ENCODE assay signal across 10 mouse cellular contexts in the genomic region with DNA sequence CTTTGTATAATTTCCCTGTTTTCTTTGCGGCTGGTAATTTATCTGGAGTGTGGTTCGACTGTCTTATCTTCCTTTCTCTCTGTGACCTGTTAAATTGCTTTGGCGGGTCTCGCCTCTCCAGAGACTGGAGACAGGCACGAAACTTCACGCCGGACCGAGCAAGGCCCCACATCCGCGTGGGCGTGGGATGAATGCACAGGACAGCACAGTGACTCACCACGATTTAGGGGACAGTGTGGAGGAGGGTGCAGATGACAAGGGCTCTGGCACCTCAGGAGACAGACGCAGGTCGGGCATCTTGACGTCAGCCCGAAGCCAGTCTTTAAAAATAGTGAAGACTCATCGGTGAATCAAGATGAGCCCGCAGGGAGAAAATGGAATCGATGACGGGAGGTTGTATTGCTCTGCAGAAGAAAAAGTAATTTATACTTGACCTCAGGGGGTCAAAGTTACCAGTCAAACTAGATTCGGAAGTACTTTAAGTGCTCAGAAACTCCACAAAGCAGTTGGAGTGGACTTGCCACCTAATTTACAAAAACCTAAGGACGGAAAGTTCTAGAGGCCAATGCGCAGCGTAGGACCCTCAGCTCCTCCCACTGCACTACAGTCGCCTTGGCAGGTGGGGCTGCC. TPM values are rescaled to one million over a fixed set of nuclear protein-coding genes. Genes with fewer than 3 reads are reported as not detected.
DNase-seq lines count a peak whose midpoint lies in the region; ATAC-seq and TF ChIP-seq lines count a peak whose summit lies in the region.
"Had no signal": no experiment of that assay in that cellular context is flagged by ENCODE, and none has a peak within 500 bp of the region (broad histone marks: within the 10 kb centered on the region; RNA-seq: fewer than 3 reads in every experiment).

No protein-coding gene starts in this region.

- no peak overlapping the region for H3K9ac ChIP-seq in heart, embryonic 12.5 days
- H3K9ac ChIP-seq in liver, postnatal 0 days (replicated peaks) = no peak overlapping the region
- H3K9ac ChIP-seq: intestine, embryonic 15.5 days had no signal

- no peak overlapping the region for H3K27ac ChIP-seq in heart, embryonic 12.5 days (ENCODE audit: poor library complexity, severe bottlenecking)
- H3K27ac ChIP-seq in liver, postnatal 0 days (ENCODE audit: low read depth) = no peak overlapping the region
- H3K27ac ChIP-seq: intestine, embryonic 15.5 days had no signal

- no peaks in the 10 kb centered on the region for H3K36me3 ChIP-seq in heart, embryonic 12.5 days
- no peaks in the 10 kb centered on the region for H3K36me3 ChIP-seq in liver, postnatal 0 days (replicated peaks; ENCODE audit: insufficient read depth, low read length)
- H3K36me3 ChIP-seq: intestine, embryonic 15.5 days had no signal

- 0 out of 2 replicates have a peak, but pooled peaks cover 3% of the 10 kb centered on the region for H3K9me3 ChIP-seq in heart, embryonic 12.5 days (replicated peaks)
- H3K9me3 ChIP-seq in liver, postnatal 0 days (ENCODE audit: low read length) = no peaks in the 10 kb centered on the region
- H3K9me3 ChIP-seq: intestine, embryonic 15.5 days had no signal

- no peak for TF ChIP-seq EP300 in liver, postnatal 0 days (IDR thresholded peaks at IDR 0.05; ENCODE audit: low read depth)

- 51% methylated on average over 25 of the region's 25 CpGs for WGBS in heart, embryonic 12.5 days
- 75% methylated on average over 25 of the region's 25 CpGs for WGBS in liver, postnatal 0 days (ENCODE audit: insufficient replicate concordance)

- no peak overlapping the region for H3K4me3 ChIP-seq in heart, embryonic 12.5 days
- no peak overlapping the region for H3K4me3 ChIP-seq in liver, postnatal 0 days (ENCODE audit: low read depth, low read length)
- H3K4me3 ChIP-seq: intestine, embryonic 15.5 days had no signal

- no peaks in the 10 kb centered on the region for H3K27me3 ChIP-seq in heart, embryonic 12.5 days (replicated peaks)
- H3K27me3 ChIP-seq in liver, postnatal 0 days (ENCODE audit: insufficient read depth, low read length) = no peaks in the 10 kb centered on the region
- H3K27me3 ChIP-seq: intestine, embryonic 15.5 days had no signal

- no peak for DNase-seq in heart, adult 18-20 months
- peak; percentile 20 to 42 for DNase-seq in left cerebral cortex, adult 18-20 months (ENCODE audit: low spot score in 2 of 2)
- DNase-seq in left cerebral cortex, adult 11 months (ENCODE audit: low spot score) = no peak
- peak; percentile 19 for DNase-seq in R1 (ENCODE audit: low read depth, low spot score)
- peak; percentile 15 for DNase-seq in heart, postnatal 4 days
- DNase-seq in liver, postnatal 0 days = no peak
- DNase-seq: cerebellum, adult 8-10 months had no signal

- TF ChIP-seq CTCF in liver, postnatal 0 days (IDR thresholded peaks at IDR 0.05; ENCODE audit: low read depth) = no peak

- peak overlapping the region; percentile 50 for H3K4me2 ChIP-seq in heart, embryonic 12.5 days
- H3K4me2 ChIP-seq in liver, postnatal 0 days (ENCODE audit: low read depth, low read length) = no peak overlapping the region
- H3K4me2 ChIP-seq: intestine, embryonic 15.5 days had no signal

- 0 out of 2 replicates have a peak, but pooled peaks have one; percentile 42 for ATAC-seq in heart, embryonic 12.5 days (ENCODE audit: insufficient number of reproducible peaks, low FRiP score)
- no peak for ATAC-seq in activated CD4-positive, CD25-positive, alpha-beta regulatory T cell, adult 4 months
- ATAC-seq in liver, postnatal 0 days = no peak
- ATAC-seq: intestine, embryonic 15.5 days had no signal

- H3K4me1 ChIP-seq in heart, embryonic 12.5 days (replicated peaks) = peaks cover 7% of the 10 kb centered on the region; the same call in 1 of the 2 replicates
- H3K4me1 ChIP-seq in liver, postnatal 0 days (ENCODE audit: insufficient read depth) = no peaks in the 10 kb centered on the region
- H3K4me1 ChIP-seq: intestine, embryonic 15.5 days had no signal

RNA-seq across cellular contexts. Expression of a gene that starts 30.1 kb away (rescaled TPM):
- 136 and 137 TPM in 2 replicates for polyA plus RNA-seq in heart, embryonic 12.5 days (2016; fragmentation: Nextera tagmentation; extraction: Ambion mirVana)
- 10 to 100 TPM; 55.5 to 60.0 TPM for total RNA-seq in heart, adult 18-20 months (2021)
- total RNA-seq in left cerebral cortex, adult 18-20 months (2021) = 10 to 100 TPM; 51.7 to 57.5 TPM
- total RNA-seq in heart, postnatal 4 days (2021) = 100 to 1,000 TPM in 1 of 2 experiments, 10 to 100 TPM in 1; 96.7 to 106 TPM
- polyA plus RNA-seq in activated CD4-positive, CD25-positive, alpha-beta regulatory T cell, adult 4 months (2017; shearing (Covaris generic)) = 10 to 100 TPM; 81.2 to 90.9 TPM
- 68.6 and 72.3 TPM in 2 replicates for polyA plus RNA-seq in liver, postnatal 0 days (2015; fragmentation: Nextera tagmentation; extraction: Ambion mirVana)

RNA-seq across cellular contexts. Expression of a gene that starts 39.0 kb away (rescaled TPM):
- 1,038 and 1,054 TPM in 2 replicates for polyA plus RNA-seq in heart, embryonic 12.5 days (2016; fragmentation: Nextera tagmentation; extraction: Ambion mirVana)
- 1,000 to 10,000 TPM; 1,683 to 1,862 TPM for total RNA-seq in heart, adult 18-20 months (2021)
- total RNA-seq in left cerebral cortex, adult 18-20 months (2021) = 100 to 1,000 TPM; 311 to 338 TPM
- 1,000 to 10,000 TPM in 1 of 2 experiments, 100 to 1,000 TPM in 1; 968 to 1,079 TPM for total RNA-seq in heart, postnatal 4 days (2021)
- 100 to 1,000 TPM; 705 to 752 TPM for polyA plus RNA-seq in activated CD4-positive, CD25-positive, alpha-beta regulatory T cell, adult 4 months (2017; shearing (Covaris generic))
- polyA plus RNA-seq in liver, postnatal 0 days (2015; fragmentation: Nextera tagmentation; extraction: Ambion mirVana) = 528 and 545 TPM in 2 replicates

RNA-seq across cellular contexts. Expression of a gene that starts 52.5 kb away (rescaled TPM):
- 7.5 and 13.8 TPM in 2 replicates for polyA plus RNA-seq in heart, embryonic 12.5 days (2016; fragmentation: Nextera tagmentation; extraction: Ambion mirVana)
- 1 to 10 TPM; 3.5 to 4.5 TPM for total RNA-seq in heart, adult 18-20 months (2021)
- not detected for total RNA-seq in left cerebral cortex, adult 18-20 months (2021)
- 1 to 10 TPM; 1.3 to 1.7 TPM for total RNA-seq in heart, postnatal 4 days (2021)
- polyA plus RNA-seq in activated CD4-positive, CD25-positive, alpha-beta regulatory T cell, adult 4 months (2017; shearing (Covaris generic)) = under 1 TPM in 1 of 2 experiments, not detected in 1; 0.34 TPM
- 21.4 and 26.4 TPM in 2 replicates for polyA plus RNA-seq in liver, postnatal 0 days (2015; fragmentation: Nextera tagmentation; extraction: Ambion mirVana)

Comparison
In these comparisons a context has a peak if more than half of its experiments do, and no peak if none do; other contexts are left out.
1. DNase-seq: peak in left cerebral cortex, adult 18-20 months (2 of 2), R1 (single experiment) and heart, postnatal 4 days (single experiment); none in heart, adult 18-20 months (0 of 2), left cerebral cortex, adult 11 months (single experiment) and liver, postnatal 0 days (single experiment).